Mouse (Mus musculus) urinary bladder, postnatal 4 days (tissue): Measurements from ENCODE around the gene Col27a1.

Experiments used
- DNase-seq, 2 experiments: peaks; one replicate each; pipeline ENCODE4 v3.0.0; 2021 to 2022; ENCODE audit warnings: low spot score in 2 of 2

Col27a1 gene

GRCm38 (mm10) chr4:63225373-63225772, 11.6 kb downstream of the Col27a1 start:
- no peak for DNase-seq

- DNase-seq, result peak in 1 of 2 experiments; percentile 48
Measured at GRCm38 (mm10) chr4:63226164-63226882, 12.5 kb downstream of the Col27a1 start.

- no peak for DNase-seq
Measured at GRCm38 (mm10) chr4:63226883-63227235, 13.1 kb downstream of the Col27a1 start.

- DNase-seq, result peak in 1 of 2 experiments; percentile 67
Measured at GRCm38 (mm10) chr4:63228943-63229342, 15.1 kb downstream of the Col27a1 start.

GRCm38 (mm10) chr4:63229991-63230581, 16.3 kb downstream of the Col27a1 start:
- DNase-seq, result no peak

- DNase-seq, result no peak
Measured at GRCm38 (mm10) chr4:63231121-63231520, 17.3 kb downstream of the Col27a1 start.

- DNase-seq, result no peak
Measured at GRCm38 (mm10) chr4:63232542-63233020, 18.8 kb downstream of the Col27a1 start.

GRCm38 (mm10) chr4:63233557-63234452, 20.0 kb downstream of the Col27a1 start:
- DNase-seq, result no peak

GRCm38 (mm10) chr4:63234852-63235251, 21.0 kb downstream of the Col27a1 start:
- no peak for DNase-seq

- no peak for DNase-seq
Measured at GRCm38 (mm10) chr4:63236235-63236634, 22.4 kb downstream of the Col27a1 start.

GRCm38 (mm10) chr4:63237225-63237624, 23.4 kb downstream of the Col27a1 start:
- DNase-seq, result no peak

- DNase-seq, result no peak
Measured at GRCm38 (mm10) chr4:63238141-63238540, 24.3 kb downstream of the Col27a1 start.

- no peak for DNase-seq
Measured at GRCm38 (mm10) chr4:63238722-63239121, 24.9 kb downstream of the Col27a1 start.

- DNase-seq, result no peak
Measured at GRCm38 (mm10) chr4:63241031-63241430, 27.2 kb downstream of the Col27a1 start.

GRCm38 (mm10) chr4:63247991-63248390, 34.2 kb downstream of the Col27a1 start:
- no peak for DNase-seq

GRCm38 (mm10) chr4:63248951-63249350, 35.1 kb downstream of the Col27a1 start:
- DNase-seq, result no peak

GRCm38 (mm10) chr4:63251760-63252159, 38.0 kb downstream of the Col27a1 start:
- no peak for DNase-seq

- DNase-seq, result no peak
Measured at GRCm38 (mm10) chr4:63253716-63254115, 39.9 kb downstream of the Col27a1 start.

GRCm38 (mm10) chr4:63254151-63254550, 40.3 kb downstream of the Col27a1 start:
- no peak for DNase-seq

GRCm38 (mm10) chr4:63256371-63256770, 42.6 kb downstream of the Col27a1 start:
- DNase-seq, result no peak

GRCm38 (mm10) chr4:63257346-63257745, 43.5 kb downstream of the Col27a1 start:
- no peak for DNase-seq

GRCm38 (mm10) chr4:63258096-63258495, 44.3 kb downstream of the Col27a1 start:
- no peak for DNase-seq
